Mouse (Mus musculus) gastrocnemius, adult 2 months (tissue): ENCODE measurements around the gene Cldnd1. TPM values are rescaled to one million over a fixed set of nuclear protein-coding genes. Genes with fewer than 3 reads are reported as not detected.

ENCODE experiments used
- DNase-seq: peaks from one replicate; pipeline ENCODE4 v3.0.0; 2022
- H3K27ac ChIP-seq: fragments of 200-600 bp; 2 replicates; pipeline ENCODE4 v1.8.1; 2022; ENCODE audit warnings: mild to moderate bottlenecking
- H3K4me3 ChIP-seq: fragments of 200-600 bp; 2 replicates; pipeline ENCODE4 v1.8.1; 2022; ENCODE audit warnings: mild to moderate bottlenecking, moderate library complexity
- CTCF ChIP-seq: fragments of 200-600 bp; IDR thresholded peaks from 2 replicates; pipeline ENCODE4 v1.8.1; 2022; ENCODE audit warnings: antibody characterized with exemption, mild to moderate bottlenecking, moderate library complexity
- intact Hi-C: fragments of 180-260 bp; cut with DNase I; formaldehyde crosslinking; loops from one replicate; pipeline ENCODE4 v1.15.1; 2025
- long read RNA-seq, 2 experiments: library from polyadenylated mRNA; stranded (forward); transcript quantifications; one replicate each; pipeline ENCODE4 v2.0.0; 2021
- total RNA-seq, 2 experiments: library from RNA; stranded (reverse); gene quantifications; 2 replicates each; pipeline ENCODE4 v1.2.3; 2021

Cldnd1 gene
- 10 to 100 TPM; 64.8 to 82.8 TPM for total RNA-seq
- long read RNA-seq, experiment 1, transcript Cldnd1-201 (5 exons, 2,147 nt) = major isoform, 103 of 134 reads
- long read RNA-seq, experiment 1, transcript Cldnd1-204 (6 exons, 1,540 nt) = minor isoform, 11 of 134 reads
- long read RNA-seq, experiment 1, partial matches to known transcripts = 2 of 134 reads
- long read RNA-seq, experiment 1, other reads (novel, unspliced or antisense) = 18 of 134 reads
- long read RNA-seq, experiment 2, transcript Cldnd1-201 (5 exons, 2,147 nt) = major isoform, 88 of 123 reads
- long read RNA-seq, experiment 2, transcript Cldnd1-204 (6 exons, 1,540 nt) = minor isoform, 15 of 123 reads
- long read RNA-seq, experiment 2, partial matches to known transcripts = 2 of 123 reads
- long read RNA-seq, experiment 2, other reads (novel, unspliced or antisense) = 18 of 123 reads

DNA sequence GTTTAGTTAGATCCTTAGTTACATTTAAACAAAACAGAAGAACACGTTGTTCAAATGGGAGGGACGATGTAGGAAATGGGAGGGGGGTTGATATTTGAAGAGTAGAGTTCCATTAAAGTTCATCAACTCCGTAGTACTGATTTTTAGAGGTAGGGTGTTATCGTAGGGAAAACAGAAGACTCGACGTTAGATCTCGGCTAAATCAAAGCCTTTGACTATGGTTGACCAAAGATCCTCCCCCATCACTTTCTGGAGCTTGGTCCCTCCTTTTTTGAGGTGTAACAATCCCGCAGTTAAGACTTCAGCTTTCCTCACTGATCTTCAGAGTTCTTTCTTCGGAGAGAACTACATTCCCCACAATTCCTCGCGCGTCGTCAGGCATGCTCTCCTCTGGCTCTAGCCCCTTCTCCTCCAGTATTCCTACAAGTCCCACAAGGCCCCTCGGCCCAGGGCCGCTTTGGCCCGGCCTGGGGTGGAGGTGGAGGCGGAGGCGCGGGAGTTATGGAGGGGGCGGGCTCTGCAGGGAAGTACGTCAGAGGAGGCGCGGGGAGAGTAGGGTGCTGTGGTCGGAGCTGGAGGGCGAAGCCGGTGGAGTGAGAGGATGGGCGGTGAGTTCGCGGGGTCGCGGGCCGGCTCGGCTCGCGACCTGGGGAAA is at the start of gene Cldnd1:
Cldnd1 (plus strand) TSS at position 434 of the 655 bp plus-strand sequence.
- intact Hi-C loops = loop anchor here (2.0 kb wide), 1 partner anchor 57 kb away; the partner anchor contains the start of gene Cpox
- H3K27ac ChIP-seq = peak within 1 kb of the TSS; percentile 92
- TF ChIP-seq CTCF = no peak
- peak; percentile 97 for DNase-seq
- H3K4me3 ChIP-seq = peak within 1 kb of the TSS; percentile 81

DNA sequence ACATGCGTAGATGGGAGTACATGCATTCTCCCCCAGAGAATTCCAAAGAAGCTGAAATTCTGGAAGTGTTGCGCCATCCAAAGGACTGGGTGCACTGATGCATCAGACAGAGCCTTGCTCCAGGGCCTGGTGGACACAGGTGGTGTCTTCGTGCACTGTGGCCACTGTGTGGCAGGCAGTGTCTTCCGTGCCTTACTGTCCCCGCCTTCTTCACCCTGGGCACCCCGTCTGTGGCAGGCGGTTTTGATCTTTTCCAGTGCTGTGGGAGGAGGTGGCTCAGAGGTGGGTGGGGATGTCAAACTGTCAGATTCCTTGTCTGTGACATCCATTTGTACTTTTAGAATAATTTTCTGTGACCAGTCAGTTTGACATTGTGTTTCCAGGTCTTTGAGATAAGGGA is 49.0 kb upstream of the Cldnd1 start:
- H3K27ac ChIP-seq = no peak overlapping the region
- intact Hi-C loops = no loop called here
- DNase-seq = no peak
- TF ChIP-seq CTCF = peak; percentile 19
- no peak overlapping the region for H3K4me3 ChIP-seq

DNA sequence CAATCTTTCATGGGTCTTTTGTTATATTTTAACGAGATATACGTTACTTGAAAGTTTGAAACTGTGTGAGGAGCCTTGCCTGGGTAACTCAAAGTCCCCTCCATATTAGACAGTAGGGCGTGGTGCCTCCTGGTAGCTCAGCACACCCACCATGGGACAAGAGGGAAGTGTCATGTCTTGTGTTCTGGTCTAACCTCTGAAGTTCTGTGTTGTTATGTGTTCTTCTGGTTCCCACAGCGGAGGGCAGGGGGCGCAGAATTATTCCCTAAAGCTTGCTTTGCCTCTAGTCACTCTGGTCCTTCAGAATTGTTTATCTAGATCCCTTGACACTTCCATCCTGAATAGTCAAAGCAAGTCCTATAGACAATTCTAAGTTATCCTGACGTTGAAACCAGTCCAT is 45.7 kb upstream of the Cldnd1 start:
- TF ChIP-seq CTCF = no peak
- H3K27ac ChIP-seq = no peak overlapping the region
- H3K4me3 ChIP-seq = no peak overlapping the region
- DNase-seq = no peak
- intact Hi-C loops = no loop called here

GRCm38 (mm10) chr16:58682870-58683269 is 44.8 kb upstream of the Cldnd1 start:
- no peak for DNase-seq
- no peak for TF ChIP-seq CTCF
- no peak overlapping the region for H3K27ac ChIP-seq
- intact Hi-C loops = no loop called here
- H3K4me3 ChIP-seq = no peak overlapping the region

- no peak for DNase-seq
- no peak for TF ChIP-seq CTCF
- Histone ChIP-seq H3K4me3 (no peak overlapping the region), H3K27ac (no peak overlapping the region)
- intact Hi-C loops = no loop called here
These were observed 43.8 kb upstream of the Cldnd1 start for GRCm38 (mm10) chr16:58683911-58684310.

- Histone ChIP-seq H3K4me3 (no peak overlapping the region), H3K27ac (no peak overlapping the region)
- TF ChIP-seq CTCF = peak; percentile 25; the same call in 1 of the 2 replicates
- intact Hi-C loops = no loop called here
- no peak for DNase-seq
These were observed 43.2 kb upstream of the Cldnd1 start for GRCm38 (mm10) chr16:58684537-58684936.

DNA sequence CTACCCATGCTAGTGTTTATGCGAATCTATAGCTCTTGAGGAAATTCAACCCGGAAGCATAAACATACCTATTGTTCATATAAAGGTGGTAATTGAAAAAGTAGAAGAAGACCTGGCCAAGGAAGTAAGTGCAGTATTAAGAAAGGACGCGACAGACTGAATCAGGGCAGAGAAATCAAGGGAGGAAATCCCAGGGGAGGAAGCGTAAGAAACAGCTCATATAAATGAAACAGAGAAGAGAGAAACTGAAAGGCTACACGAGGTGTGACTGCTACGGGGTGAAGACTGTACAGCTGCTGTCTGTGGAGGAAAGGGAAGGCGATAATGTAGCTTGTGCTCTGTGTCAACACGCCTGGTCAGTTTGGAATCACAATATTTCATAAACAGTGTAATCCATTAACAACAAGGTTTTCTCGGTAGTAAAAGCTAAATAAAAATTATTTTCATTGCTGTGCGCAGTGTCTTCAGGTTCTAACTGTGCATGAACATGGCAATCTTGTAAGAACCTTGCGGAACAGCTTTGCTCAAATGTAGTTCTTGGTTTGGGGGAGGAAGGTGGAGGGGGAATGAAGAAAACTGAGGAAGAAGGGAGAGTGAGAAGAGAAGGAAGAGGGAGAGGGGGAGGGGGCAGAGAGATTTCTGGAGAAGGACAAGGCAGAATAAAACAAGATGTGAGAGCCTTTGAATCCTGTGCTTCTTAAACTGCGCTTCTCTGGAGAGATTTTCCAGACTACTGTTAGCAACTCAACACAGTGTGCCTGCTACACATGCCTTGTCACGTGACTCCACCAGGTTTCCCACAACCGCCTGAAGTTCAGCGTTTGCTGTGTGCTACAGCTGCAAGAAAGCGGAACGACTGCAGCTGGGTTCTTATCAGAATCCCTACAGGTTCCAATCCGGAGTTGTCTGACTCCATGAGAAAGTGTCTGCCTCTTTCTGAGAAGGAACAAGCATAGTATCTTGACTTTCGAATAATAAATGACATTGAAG is 41.9 kb upstream of the Cldnd1 start:
- H3K27ac ChIP-seq = no peak overlapping the region
- DNase-seq = peak; percentile 18
- peak overlapping the region; percentile 8; the same call in 1 of the 2 replicates for H3K4me3 ChIP-seq
- intact Hi-C loops = no loop called here
- no peak for TF ChIP-seq CTCF

DNA sequence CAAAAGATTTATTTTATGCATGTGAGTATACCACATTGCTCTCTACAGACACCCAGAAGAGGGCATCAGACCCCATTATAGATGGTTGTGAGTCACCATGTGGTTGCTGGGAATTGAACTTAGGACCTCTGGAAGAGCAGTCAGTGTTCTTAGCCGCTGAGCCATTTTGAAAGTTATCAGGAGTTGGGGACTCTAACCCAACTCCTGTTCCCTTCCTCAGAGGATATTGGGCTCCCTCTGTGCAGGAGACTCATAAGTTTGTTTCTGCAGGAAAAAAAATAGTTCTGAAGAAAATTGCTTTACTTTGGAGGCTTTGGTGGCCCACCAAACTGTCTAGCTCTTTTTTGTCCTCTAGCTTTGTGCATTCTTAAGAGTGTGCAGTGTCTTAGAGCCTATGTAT is 39.2 kb upstream of the Cldnd1 start:
- TF ChIP-seq CTCF = no peak
- no peak for DNase-seq
- H3K27ac ChIP-seq = no peak overlapping the region
- no peak overlapping the region for H3K4me3 ChIP-seq
- intact Hi-C loops = no loop called here

DNA sequence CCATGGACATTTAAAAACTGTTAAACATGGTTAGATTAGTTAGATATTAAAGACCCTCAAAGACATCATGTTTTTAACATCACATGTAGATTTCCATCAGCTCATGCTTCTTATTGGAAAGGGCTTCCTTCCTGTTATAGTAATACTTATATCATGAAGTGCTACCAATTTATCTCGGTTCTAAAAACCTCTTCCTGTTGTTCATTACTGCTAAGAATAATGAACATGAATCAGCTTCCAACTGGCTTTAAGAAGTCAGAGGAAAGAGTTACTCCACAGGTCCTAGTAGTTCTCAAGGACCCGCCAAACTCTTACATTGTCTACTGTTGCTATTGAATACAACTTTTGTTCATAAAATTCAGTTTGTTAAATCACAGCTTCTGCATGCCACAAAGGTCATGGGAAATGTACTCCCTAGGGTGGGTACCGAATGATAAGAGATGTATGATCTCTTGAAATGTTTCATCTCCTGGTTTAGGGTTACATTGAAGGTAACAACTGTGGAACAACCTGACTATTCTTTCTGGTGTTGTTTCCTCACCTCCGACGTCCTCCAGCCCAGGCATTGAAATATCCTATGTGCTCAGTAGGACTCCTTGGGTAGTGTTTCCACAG is 38.0 kb upstream of the Cldnd1 start:
- TF ChIP-seq CTCF = no peak
- no peak overlapping the region for H3K27ac ChIP-seq
- no peak for DNase-seq
- intact Hi-C loops = no loop called here
- H3K4me3 ChIP-seq = no peak overlapping the region

DNA sequence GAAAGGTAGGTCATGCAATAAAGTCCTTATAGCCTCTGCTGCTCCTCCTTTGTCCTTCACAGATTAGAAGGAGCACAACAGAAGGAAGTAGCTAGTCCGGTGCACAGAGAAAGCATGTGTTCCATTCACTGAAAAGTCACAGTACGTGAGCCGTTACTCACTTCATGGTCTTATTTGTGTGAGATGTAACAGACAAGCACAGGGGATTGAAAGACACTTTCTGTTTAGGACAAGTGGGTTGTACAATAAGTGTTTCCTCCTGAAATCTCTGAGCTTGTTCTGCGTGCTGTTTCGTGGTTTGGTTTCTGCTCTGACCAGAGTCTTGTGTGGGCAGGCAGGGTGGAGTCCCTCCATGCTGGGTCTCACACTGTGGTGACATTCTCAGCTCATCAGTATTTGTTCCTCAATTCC is 37.4 kb upstream of the Cldnd1 start:
- Histone ChIP-seq H3K27ac (no peak overlapping the region), H3K4me3 (no peak overlapping the region)
- no peak for TF ChIP-seq CTCF
- no peak for DNase-seq
- intact Hi-C loops = no loop called here

GRCm38 (mm10) chr16:58694091-58694490 is 33.6 kb upstream of the Cldnd1 start:
- intact Hi-C loops = no loop called here
- DNase-seq = no peak
- no peak overlapping the region for H3K4me3 ChIP-seq
- H3K27ac ChIP-seq = no peak overlapping the region
- no peak for TF ChIP-seq CTCF

- intact Hi-C loops = no loop called here
- no peak overlapping the region for H3K27ac ChIP-seq
- DNase-seq = no peak
- no peak for TF ChIP-seq CTCF
- no peak overlapping the region for H3K4me3 ChIP-seq
These were observed 30.9 kb upstream of the Cldnd1 start for GRCm38 (mm10) chr16:58696796-58697195.
